Mouse (Mus musculus) thymus, adult 2 months (tissue): ENCODE data around the gene Acsl6. TPM values are rescaled to one million over a fixed set of nuclear protein-coding genes. Genes with fewer than 3 reads are reported as not detected.

Source experiments
- DNase-seq: peaks from one replicate; pipeline ENCODE4 v3.0.0; 2021
- H3K27ac ChIP-seq: fragments of 200-500 bp; 2 replicates; pipeline ENCODE4 v1.5.1; 2012; ENCODE audit warnings: low read length, control low read depth; ENCODE audit not compliant: control insufficient read depth, insufficient read depth
- H3K27me3 ChIP-seq: fragments of 200-500 bp; 2 replicates; pipeline ENCODE4 v1.6.1; 2012; ENCODE audit warnings: mild to moderate bottlenecking, low read length, moderate library complexity, mixed read lengths; ENCODE audit not compliant: control insufficient read depth, insufficient read depth
- H3K36me3 ChIP-seq: fragments of 200-500 bp; 2 replicates; pipeline ENCODE4 v1.6.1; 2012; ENCODE audit warnings: mild to moderate bottlenecking, low read length, moderate library complexity; ENCODE audit not compliant: control insufficient read depth, insufficient read depth
- H3K4me1 ChIP-seq: fragments of 200-500 bp; replicated peaks from 2 replicates; pipeline ENCODE4 v1.6.1; 2012; ENCODE audit warnings: low read length; ENCODE audit not compliant: control insufficient read depth, insufficient read depth
- H3K4me3 ChIP-seq: fragments of 200-500 bp; 2 replicates; pipeline ENCODE4 v1.5.1; 2012; ENCODE audit warnings: mild to moderate bottlenecking, low read length, control low read depth, moderate library complexity; ENCODE audit not compliant: control insufficient read depth, insufficient read depth
- CTCF ChIP-seq: fragments of 200-500 bp; IDR thresholded peaks from 2 replicates; pipeline ENCODE4 v1.5.1; 2012; ENCODE audit warnings: mild to moderate bottlenecking, control low read depth, low read length, moderate library complexity, borderline replicate concordance; ENCODE audit not compliant: control insufficient read depth, poor library complexity, insufficient read depth; ENCODE audit errors: extremely low read depth
- POLR2A ChIP-seq: fragments of 200-500 bp; IDR thresholded peaks from 2 replicates; pipeline ENCODE4 v1.6.1; 2012; ENCODE audit warnings: mild to moderate bottlenecking, low read length, control low read depth, moderate library complexity; ENCODE audit not compliant: control insufficient read depth, poor library complexity, insufficient read depth; ENCODE audit errors: extremely low read depth
- WGBS: fragments of 180-500 bp; shearing (Covaris S2); methylation state at CpG from one replicate; pipeline ENCODE4 v1.1.7; 2018; 5-methylcytosine and 5-hydroxymethylcytosine counted together
- polyA plus RNA-seq: library from polyadenylated mRNA; depleted of rRNA; stranded (reverse); fragments of >200 nt; gene quantifications from 2 replicates; pipeline ENCODE4 v1.2.3, GENCODE M21; 2012; rRNA removed

Acsl6 gene
- polyA plus RNA-seq, 1 experiment: 0.40 TPM

DNA sequence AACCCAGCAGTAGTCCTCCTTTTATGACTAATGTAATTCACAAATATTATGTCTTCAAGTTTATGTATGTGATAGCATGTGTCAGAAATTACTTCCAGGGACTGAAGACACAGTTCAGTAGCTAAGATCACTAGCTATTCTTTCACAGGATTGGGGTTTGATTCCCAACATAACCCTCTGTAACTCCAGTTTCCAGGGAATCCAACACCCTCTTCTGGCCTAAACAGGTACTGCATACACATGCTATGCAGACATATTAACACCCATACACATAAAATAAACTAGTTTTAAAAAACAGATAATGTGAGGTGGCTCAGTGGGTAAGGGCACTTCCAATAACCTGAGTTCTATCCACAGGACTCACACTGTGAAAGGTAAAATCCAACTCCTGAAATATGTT lies 107.0 kb downstream of the Acsl6 start:
- Histone ChIP-seq H3K27me3 (no peaks in the 10 kb centered on the region), H3K4me1 (no peaks in the 10 kb centered on the region), H3K36me3 (no peaks in the 10 kb centered on the region), H3K27ac (no peak overlapping the region), H3K4me3 (no peak overlapping the region)
- no peak for DNase-seq
- TF ChIP-seq POLR2A: no peak
- no peak for TF ChIP-seq CTCF

DNA sequence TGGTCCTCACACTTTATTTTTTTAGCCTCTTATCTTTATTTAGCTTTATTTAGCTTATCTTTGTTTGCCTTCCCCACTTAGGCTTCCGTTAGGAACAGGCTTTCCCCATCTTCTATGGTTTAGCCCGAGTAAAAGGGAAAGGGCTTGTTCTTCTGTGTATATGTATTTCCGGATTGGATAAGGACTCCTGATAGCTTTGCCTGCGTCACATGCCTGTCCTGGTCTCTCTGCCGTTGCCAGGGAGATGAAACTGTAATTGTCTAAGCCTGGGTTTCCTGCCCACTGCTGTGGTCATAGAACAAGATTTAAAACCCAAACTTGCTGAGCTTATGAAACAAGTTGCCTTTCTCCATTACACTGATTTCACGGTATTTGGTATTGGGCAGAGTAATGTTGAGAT lies 109.4 kb downstream of the Acsl6 start:
- Histone ChIP-seq H3K4me1 (no peaks in the 10 kb centered on the region), H3K27ac (no peak overlapping the region), H3K27me3 (no peaks in the 10 kb centered on the region), H3K4me3 (no peak overlapping the region), H3K36me3 (no peaks in the 10 kb centered on the region)
- WGBS: 23% methylated on average over 6 of the region's 6 CpGs
- no peak for TF ChIP-seq POLR2A
- no peak for TF ChIP-seq CTCF
- DNase-seq: no peak

Other genes starting within 250 kb of the Acsl6 start
- gene Pdlim4, start 234.8 kb upstream of the Acsl6 start, polyA plus RNA-seq: 51.8 and 62.0 TPM in 2 replicates
- gene P4ha2, start 203.7 kb upstream of the Acsl6 start, polyA plus RNA-seq: 4.6 and 4.8 TPM in 2 replicates
- gene Csf2, start 54.1 kb upstream of the Acsl6 start, polyA plus RNA-seq: 0.41 and 0.44 TPM in 2 replicates
- not detected in 2 replicates for gene Il3, start 36.5 kb upstream of the Acsl6 start, polyA plus RNA-seq
- not detected in 2 replicates for gene Meikin, start 66.9 kb downstream of the Acsl6 start, polyA plus RNA-seq
- 2.7 and 3.2 TPM in 2 replicates for gene Fnip1, start 134.4 kb downstream of the Acsl6 start, polyA plus RNA-seq
- 73.9 and 82.0 TPM in 2 replicates for gene Rapgef6, start 219.0 kb downstream of the Acsl6 start, polyA plus RNA-seq